Mouse (Mus musculus) stomach, embryonic 15.5 days (tissue): ENCODE data around the gene Tysnd1. TPM values are rescaled to one million over a fixed set of nuclear protein-coding genes. Genes with fewer than 3 reads are reported as not detected.

Source experiments
- ATAC-seq: fragments of 200-750 bp; cut with Nextera tagmentation; 2 replicates; pipeline ENCODE4 v1.8.0; 2017; ENCODE audit warnings: low read depth, moderate number of reproducible peaks, moderate TSS enrichment; ENCODE audit not compliant: insufficient read depth, low FRiP score
- H3K27ac ChIP-seq: fragments of 300-500 bp; sonication (generic); 2 replicates; pipeline ENCODE4 v1.5.1; 2015; ENCODE audit warnings: mild to moderate bottlenecking, inconsistent platforms
- H3K27me3 ChIP-seq: fragments of 300-500 bp; sonication (generic); replicated peaks from 2 replicates; pipeline ENCODE4 v1.6.1; 2015; ENCODE audit warnings: inconsistent platforms
- H3K36me3 ChIP-seq: fragments of 300-500 bp; sonication (generic); 2 replicates; pipeline ENCODE4 v1.6.1; 2015; ENCODE audit warnings: inconsistent platforms
- H3K4me1 ChIP-seq: fragments of 300-500 bp; sonication (generic); 2 replicates; pipeline ENCODE4 v1.6.1; 2015; ENCODE audit warnings: inconsistent platforms
- H3K4me2 ChIP-seq: fragments of 300-500 bp; sonication (generic); 2 replicates; pipeline ENCODE4 v1.6.1; 2015; ENCODE audit warnings: mild to moderate bottlenecking, inconsistent platforms
- H3K4me3 ChIP-seq: fragments of 300-500 bp; sonication (generic); replicated peaks from 2 replicates; pipeline ENCODE4 v1.5.1; 2015; ENCODE audit warnings: inconsistent platforms
- H3K9ac ChIP-seq: fragments of 300-500 bp; sonication (generic); 2 replicates; pipeline ENCODE4 v1.6.1; 2015; ENCODE audit warnings: inconsistent platforms
- H3K9me3 ChIP-seq: fragments of 300-500 bp; sonication (generic); 2 replicates; pipeline ENCODE4 v1.6.1; 2016; ENCODE audit warnings: inconsistent platforms
- WGBS: fragments of 180-500 bp; shearing (Covaris S2); methylation state at CpG from one replicate; pipeline ENCODE4 v1.1.7; 2015; 5-methylcytosine and 5-hydroxymethylcytosine counted together
- polyA plus RNA-seq: library from polyadenylated mRNA; unstranded; fragments of >200 nt; fragmentation: Nextera tagmentation; extraction: Ambion mirVana; gene quantifications from 2 replicates; pipeline ENCODE4 v1.2.1, GENCODE M21; 2015

Gene Tysnd1
- polyA plus RNA-seq, 1 experiment from 2014 or later = 34.6 TPM

DNA sequence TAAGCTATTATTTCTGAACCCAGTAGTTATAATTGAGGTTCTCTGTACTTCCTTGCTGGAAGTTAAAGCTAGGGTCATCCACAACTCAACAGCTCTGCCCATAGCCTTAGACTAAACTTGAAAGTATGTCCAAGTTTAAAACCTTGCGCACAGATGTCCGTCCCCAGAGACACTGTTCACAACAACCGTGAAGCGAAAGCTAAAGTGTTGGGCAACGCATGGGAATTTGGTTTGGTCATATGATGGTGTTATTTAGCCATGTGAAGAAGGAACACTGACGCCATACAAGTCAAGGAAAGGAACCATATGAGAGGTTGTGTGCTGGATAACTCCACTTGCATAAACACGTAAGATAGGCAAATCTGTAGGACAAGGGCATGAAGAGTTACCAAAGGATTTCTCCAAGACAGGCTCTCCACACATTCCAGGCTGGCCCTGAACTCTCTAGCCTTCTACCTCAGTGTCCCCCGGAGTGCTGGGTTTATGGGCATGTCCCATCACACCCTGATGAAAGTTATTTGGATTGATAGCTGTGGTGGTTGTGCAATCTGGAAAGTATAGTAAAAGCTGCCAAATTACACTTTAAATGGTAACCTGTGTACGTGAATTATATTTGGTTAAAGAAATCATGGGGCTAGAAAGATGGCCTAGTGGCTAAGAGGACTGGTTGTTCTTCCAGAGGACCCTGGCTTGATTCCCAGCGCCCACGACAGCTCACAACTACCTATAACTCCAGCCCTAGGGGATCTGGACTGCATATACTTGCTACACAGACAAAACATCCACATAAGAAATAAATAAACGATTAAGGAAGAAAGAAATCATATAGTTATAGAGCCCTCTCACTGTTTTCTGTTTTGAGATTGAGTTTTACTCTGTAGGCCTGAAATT is 22.3 kb downstream of the Tysnd1 start:
- H3K36me3 ChIP-seq = no peaks in the 10 kb centered on the region
- no peak overlapping the region for H3K4me3 ChIP-seq
- peaks cover 5% of the 10 kb centered on the region for H3K4me1 ChIP-seq
- H3K9ac ChIP-seq = no peak overlapping the region
- H3K27ac ChIP-seq = no peak overlapping the region
- WGBS = 85% methylated on average over 12 of the region's 12 CpGs
- no peak for ATAC-seq
- no peaks in the 10 kb centered on the region for H3K27me3 ChIP-seq
- no peaks in the 10 kb centered on the region for H3K9me3 ChIP-seq
- H3K4me2 ChIP-seq = no peak overlapping the region

DNA sequence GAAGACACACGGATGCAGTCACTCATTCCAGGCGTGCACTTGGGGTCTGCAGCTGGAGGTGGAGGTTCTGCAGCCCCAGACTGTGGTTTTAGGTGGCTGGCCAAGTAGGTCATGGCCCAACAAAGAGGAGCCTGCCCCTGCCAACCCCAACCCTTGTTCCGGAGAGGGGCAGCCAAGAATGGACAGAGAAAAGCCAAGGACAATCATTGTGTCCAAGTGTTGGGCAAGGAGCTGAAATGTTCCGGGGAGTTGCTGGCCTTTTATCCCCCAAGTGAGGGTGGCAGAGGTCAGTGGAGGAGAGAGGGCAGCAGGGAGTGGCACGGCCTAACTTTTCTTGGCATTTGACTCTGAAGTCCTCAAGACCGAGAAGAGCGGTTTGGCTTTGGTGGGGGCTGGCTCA is 25.0 kb downstream of the Tysnd1 start:
- WGBS = 86% methylated on average over 7 of the region's 7 CpGs
- ATAC-seq = no peak

DNA sequence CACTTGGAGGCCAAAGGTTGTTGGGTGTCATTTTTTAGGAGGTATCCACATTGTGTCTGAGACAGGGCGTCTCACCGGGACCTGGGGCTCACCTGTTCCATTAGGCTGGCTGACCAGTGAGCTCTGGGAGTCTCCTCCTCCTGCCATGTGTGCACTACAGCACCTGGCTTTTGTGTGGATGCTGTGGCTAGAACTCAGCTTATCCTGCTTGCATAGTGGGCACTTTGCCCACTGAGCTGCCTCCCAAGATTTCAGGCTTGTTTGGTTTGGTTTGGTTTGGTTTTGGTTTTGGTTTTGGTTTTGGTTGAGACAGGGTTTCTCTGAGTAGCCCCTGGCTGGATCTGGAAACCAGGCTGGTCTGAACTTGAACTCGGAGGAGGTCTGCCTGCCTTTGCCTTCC is 26.9 kb downstream of the Tysnd1 start:
- Histone ChIP-seq H3K9ac (no peak overlapping the region), H3K9me3 (no peaks in the 10 kb centered on the region), H3K4me3 (no peak overlapping the region), H3K27me3 (no peaks in the 10 kb centered on the region), H3K4me2 (no peak overlapping the region), H3K4me1 (no peaks in the 10 kb centered on the region), H3K27ac (no peak overlapping the region), H3K36me3 (no peaks in the 10 kb centered on the region)
- no peak for ATAC-seq
- 62% methylated on average over 3 of the region's 3 CpGs for WGBS

More for the DNA sequence above, 25.0 kb downstream of the Tysnd1 start:
- Histone ChIP-seq H3K27ac (no peak overlapping the region), H3K4me1 (no peaks in the 10 kb centered on the region), H3K4me2 (no peak overlapping the region), H3K4me3 (no peak overlapping the region), H3K27me3 (no peaks in the 10 kb centered on the region), H3K36me3 (no peaks in the 10 kb centered on the region), H3K9ac (no peak overlapping the region), H3K9me3 (no peaks in the 10 kb centered on the region)

DNA sequence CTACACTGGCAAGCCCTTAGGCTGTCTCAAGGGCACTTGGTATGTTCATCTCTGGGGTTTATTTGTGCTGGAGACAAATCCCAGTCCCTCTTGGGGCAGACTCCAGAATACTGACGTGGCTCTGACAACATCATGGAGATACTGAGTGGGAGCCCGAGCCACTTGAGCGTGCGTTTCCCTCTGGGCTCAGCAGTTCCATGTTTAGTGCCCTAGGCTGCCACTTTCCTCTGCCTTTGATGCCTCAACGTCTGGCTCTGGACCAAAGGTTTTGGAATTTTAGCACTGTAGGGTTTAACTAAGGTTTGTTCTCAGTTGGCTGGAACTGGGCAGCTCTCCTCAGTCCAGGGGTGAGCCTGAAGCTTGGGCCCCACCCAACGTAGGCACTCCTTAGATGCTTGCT is 28.0 kb downstream of the Tysnd1 start:
- Histone ChIP-seq H3K9ac (no peak overlapping the region), H3K4me2 (no peak overlapping the region), H3K27ac (no peak overlapping the region), H3K9me3 (no peaks in the 10 kb centered on the region), H3K27me3 (no peaks in the 10 kb centered on the region), H3K36me3 (no peaks in the 10 kb centered on the region), H3K4me3 (no peak overlapping the region), H3K4me1 (no peaks in the 10 kb centered on the region)
- 71% methylated on average over 6 of the region's 6 CpGs for WGBS
- ATAC-seq = no peak

DNA sequence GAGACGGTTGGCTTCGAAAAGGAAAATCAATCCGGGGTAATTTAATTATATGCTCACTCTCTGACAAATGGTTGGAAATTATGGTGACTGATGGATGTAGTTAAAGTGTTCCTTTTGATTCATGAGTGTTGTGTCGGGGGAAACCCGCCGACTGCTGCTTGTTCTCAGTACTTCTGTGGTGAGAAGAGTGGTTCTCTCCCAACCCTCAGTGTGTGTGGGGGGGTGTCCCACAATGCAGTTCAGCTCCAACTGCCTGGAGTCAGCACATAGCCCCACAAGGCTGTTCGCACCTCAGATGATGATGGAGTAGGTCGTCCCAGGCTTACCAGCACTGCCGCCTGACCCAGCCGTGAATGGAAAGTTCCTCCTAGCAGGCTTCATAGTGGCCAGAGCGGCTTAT is 33.9 kb downstream of the Tysnd1 start:
- Histone ChIP-seq H3K27me3 (no peaks in the 10 kb centered on the region), H3K4me3 (no peak overlapping the region), H3K9ac (no peak overlapping the region), H3K27ac (no peak overlapping the region), H3K4me2 (no peak overlapping the region), H3K9me3 (no peaks in the 10 kb centered on the region), H3K36me3 (no peaks in the 10 kb centered on the region), H3K4me1 (no peaks in the 10 kb centered on the region; the same call in 1 of the 2 replicates)
- ATAC-seq = no peak
- WGBS = 51% methylated on average over 11 of the region's 11 CpGs

DNA sequence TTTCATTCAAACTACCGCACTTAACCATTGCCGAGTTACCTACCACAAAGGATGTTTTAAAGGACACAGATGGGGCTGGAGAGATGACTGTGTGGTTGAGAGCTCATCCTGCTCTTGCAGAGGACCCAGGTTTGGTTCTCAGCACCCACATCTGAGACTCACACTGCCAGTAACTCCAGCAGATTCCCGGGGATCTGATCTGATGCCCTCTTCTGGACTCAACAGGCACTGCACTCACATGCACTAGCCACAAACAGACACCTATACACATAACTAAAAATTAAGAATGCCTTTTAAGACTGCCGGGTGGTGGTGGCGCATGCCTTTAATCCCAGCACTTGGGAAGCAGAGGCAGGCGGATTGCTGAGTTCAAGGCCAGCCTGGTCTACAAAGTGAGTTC is 34.9 kb downstream of the Tysnd1 start:
- WGBS = 91% methylated on average over 6 of the region's 6 CpGs
- Histone ChIP-seq H3K27ac (no peak overlapping the region), H3K9me3 (no peaks in the 10 kb centered on the region), H3K9ac (no peak overlapping the region), H3K4me1 (no peaks in the 10 kb centered on the region; the same call in 1 of the 2 replicates), H3K4me2 (no peak overlapping the region), H3K27me3 (no peaks in the 10 kb centered on the region), H3K36me3 (no peaks in the 10 kb centered on the region), H3K4me3 (no peak overlapping the region)
- no peak for ATAC-seq

DNA sequence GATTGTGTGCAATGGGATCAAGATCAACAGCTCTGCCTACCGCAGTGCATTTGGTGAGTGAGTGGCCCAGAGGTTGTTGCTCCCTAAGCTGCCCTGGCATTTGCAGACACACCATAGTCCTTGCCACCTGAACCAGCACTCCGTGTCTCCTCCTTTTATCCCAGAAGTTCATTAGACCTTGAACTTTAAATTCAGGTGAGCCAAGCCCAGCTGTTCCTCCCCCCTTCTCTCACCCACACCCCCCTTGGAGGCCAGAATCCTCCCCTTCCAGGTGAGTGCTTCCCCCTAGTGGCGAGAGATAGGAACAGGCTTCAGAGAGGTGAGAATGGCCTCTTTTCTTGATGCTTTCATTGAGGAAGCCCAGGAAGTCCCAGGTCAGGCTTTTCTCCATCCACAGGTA is 39.1 kb downstream of the Tysnd1 start:
- no peaks in the 10 kb centered on the region; the same call in 1 of the 2 replicates for H3K4me1 ChIP-seq
- 35% methylated on average over 3 of the region's 3 CpGs for WGBS

DNA sequence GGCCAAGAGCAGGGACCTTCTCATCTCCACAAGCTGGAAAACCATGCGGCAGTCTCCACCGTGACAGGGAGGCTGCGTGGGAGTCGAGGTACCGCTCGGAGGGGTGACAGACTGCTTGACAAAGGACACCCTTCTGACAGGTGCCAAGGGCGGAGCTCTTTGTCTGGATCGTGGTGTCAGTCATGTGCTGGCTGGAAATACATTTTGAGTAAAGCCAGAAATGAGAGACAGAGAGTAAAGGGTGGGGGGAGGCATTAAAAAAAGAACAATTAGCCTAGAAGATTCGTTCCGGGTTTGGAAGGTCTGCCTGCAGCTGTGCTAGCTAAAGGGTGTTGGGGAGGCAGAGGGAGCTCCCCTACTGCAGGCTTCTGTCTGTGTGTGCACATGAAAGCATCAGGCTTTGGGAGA is 41.4 kb downstream of the Tysnd1 start:
- Histone ChIP-seq H3K36me3 (0 out of 2 replicates have a peak, but pooled peaks cover 13% of the 10 kb centered on the region), H3K27me3 (no peaks in the 10 kb centered on the region), H3K4me1 (no peaks in the 10 kb centered on the region; the same call in 1 of the 2 replicates), H3K27ac (no peak overlapping the region), H3K9me3 (no peaks in the 10 kb centered on the region), H3K4me3 (no peak overlapping the region), H3K4me2 (no peak overlapping the region), H3K9ac (no peak overlapping the region)
- no peak for ATAC-seq
- 62% methylated on average over 10 of the region's 10 CpGs for WGBS

More for the DNA sequence above, 39.1 kb downstream of the Tysnd1 start:
- ATAC-seq = no peak
- H3K27ac ChIP-seq = no peak overlapping the region
- H3K4me3 ChIP-seq = no peak overlapping the region
- H3K36me3 ChIP-seq = 0 out of 2 replicates have a peak, but pooled peaks cover 5% of the 10 kb centered on the region
- no peaks in the 10 kb centered on the region for H3K27me3 ChIP-seq
- H3K9ac ChIP-seq = no peak overlapping the region
- no peak overlapping the region for H3K4me2 ChIP-seq
- H3K9me3 ChIP-seq = no peaks in the 10 kb centered on the region

DNA sequence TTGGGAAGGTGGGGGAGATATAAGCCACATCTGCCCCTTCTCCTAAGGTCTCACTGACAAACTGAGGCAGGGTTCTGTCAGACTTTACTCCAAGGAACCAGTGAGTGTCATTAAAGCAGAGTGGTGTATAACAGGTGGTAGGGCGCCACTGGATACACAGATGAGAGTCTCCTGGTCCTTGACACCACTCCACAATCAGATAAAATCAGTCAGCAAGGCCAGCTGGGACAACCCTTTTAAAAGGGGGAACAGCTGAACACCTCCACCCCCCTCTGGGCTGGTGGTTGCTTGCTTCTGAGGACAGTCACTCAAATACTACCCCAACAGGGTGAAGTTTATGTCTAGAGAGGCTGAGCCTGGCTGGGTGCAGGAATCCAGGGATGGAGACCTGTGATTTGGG is 42.2 kb downstream of the Tysnd1 start:
- H3K4me3 ChIP-seq = no peak overlapping the region
- no peak overlapping the region for H3K9ac ChIP-seq
- 84% methylated on average over 1 of the region's 1 CpGs for WGBS
- no peak overlapping the region for H3K27ac ChIP-seq
- 0 out of 2 replicates have a peak, but pooled peaks cover 19% of the 10 kb centered on the region for H3K36me3 ChIP-seq
- H3K4me1 ChIP-seq = no peaks in the 10 kb centered on the region
- no peak for ATAC-seq
- H3K9me3 ChIP-seq = no peaks in the 10 kb centered on the region
- H3K4me2 ChIP-seq = no peak overlapping the region
- H3K27me3 ChIP-seq = no peaks in the 10 kb centered on the region

DNA sequence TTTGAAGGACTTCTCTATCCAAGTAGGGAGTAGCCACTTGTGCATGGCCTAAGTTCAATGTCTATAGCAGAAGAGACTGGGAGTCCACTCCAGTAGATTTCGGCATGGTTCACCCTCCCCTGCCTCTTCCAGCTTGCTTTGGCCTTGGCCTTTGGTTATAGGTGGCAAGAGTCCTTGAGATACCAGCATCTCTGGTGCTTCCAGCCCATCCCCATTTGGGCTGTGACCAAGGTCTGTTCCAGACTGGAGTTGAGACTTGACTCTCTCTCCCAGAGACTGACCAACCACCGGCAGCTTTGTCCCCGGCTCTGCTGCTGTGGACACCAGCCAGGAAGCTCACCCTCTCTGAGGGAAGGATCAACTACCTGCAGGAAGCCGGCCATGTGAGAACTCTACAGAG is 42.8 kb downstream of the Tysnd1 start:
- H3K27ac ChIP-seq = no peak overlapping the region
- no peak overlapping the region for H3K4me3 ChIP-seq
- no peaks in the 10 kb centered on the region for H3K4me1 ChIP-seq
- ATAC-seq = no peak
- H3K27me3 ChIP-seq = no peaks in the 10 kb centered on the region
- no peaks in the 10 kb centered on the region for H3K9me3 ChIP-seq
- WGBS = 88% methylated on average over 4 of the region's 4 CpGs
- H3K4me2 ChIP-seq = no peak overlapping the region
- H3K9ac ChIP-seq = no peak overlapping the region
- 0 out of 2 replicates have a peak, but pooled peaks cover 25% of the 10 kb centered on the region for H3K36me3 ChIP-seq

DNA sequence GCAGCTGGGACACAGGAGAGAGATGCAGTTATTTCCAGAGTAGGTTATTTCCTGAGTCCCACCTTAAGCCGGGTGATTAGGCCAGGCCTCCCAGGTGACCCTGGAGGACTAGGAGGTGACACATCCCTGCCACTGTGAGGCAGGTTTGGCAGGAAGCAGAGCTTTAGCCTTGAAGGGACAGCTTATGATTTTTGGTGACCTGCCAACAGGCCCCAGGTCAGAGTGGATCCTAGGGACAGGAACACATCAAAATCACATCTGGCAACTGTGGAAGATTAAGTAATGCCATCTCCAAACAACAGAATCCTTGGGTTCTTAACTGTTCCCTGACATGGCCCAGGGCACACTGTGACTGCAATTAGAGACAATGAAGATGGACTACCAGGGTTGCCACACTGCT is 46.0 kb downstream of the Tysnd1 start:
- H3K9ac ChIP-seq = no peak overlapping the region
- H3K4me1 ChIP-seq = no peaks in the 10 kb centered on the region
- no peaks in the 10 kb centered on the region for H3K9me3 ChIP-seq
- 81% methylated on average over 1 of the region's 1 CpGs for WGBS
- peaks cover 46% of the 10 kb centered on the region for H3K36me3 ChIP-seq
- no peak overlapping the region for H3K27ac ChIP-seq
- no peak for ATAC-seq
- no peaks in the 10 kb centered on the region for H3K27me3 ChIP-seq
- no peak overlapping the region for H3K4me3 ChIP-seq
- H3K4me2 ChIP-seq = no peak overlapping the region

DNA sequence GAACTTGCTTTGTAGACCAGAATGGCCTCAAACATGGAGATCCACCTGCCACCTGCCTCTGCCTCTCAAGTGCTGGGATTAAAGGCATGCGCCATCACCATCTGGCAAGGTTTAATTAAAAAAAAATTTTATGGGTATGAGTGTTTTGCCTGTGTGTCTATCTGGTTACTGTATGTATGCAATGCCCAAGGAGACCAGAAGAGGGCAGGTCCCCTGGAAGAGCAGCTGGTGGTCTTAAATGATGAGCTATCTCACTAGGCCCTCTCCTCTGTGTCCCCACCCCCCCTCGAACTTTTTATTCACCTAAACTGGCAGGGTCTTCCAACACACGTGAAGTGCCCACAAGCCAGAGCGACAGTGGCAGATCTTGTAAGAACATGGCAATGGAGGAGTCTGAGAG is 46.6 kb downstream of the Tysnd1 start:
- Histone ChIP-seq H3K4me2 (no peak overlapping the region), H3K27ac (no peak overlapping the region), H3K36me3 (peaks cover 52% of the 10 kb centered on the region), H3K27me3 (no peaks in the 10 kb centered on the region), H3K4me1 (no peaks in the 10 kb centered on the region), H3K4me3 (no peak overlapping the region), H3K9me3 (no peaks in the 10 kb centered on the region), H3K9ac (no peak overlapping the region)
- 87% methylated on average over 4 of the region's 4 CpGs for WGBS
- ATAC-seq = no peak
